Mouse (Mus musculus) spleen, adult 18-20 months (tissue): ENCODE data around the gene Tanc1.

ENCODE experiments used
- DNase-seq, 2 experiments: peaks; one replicate each; pipeline ENCODE4 v3.0.0; 2022; ENCODE audit warnings: mixed read lengths in 2 of 2

The Tanc1 gene

GRCm38 (mm10) chr2:59613474-59614019, 1.7 kb downstream of the Tanc1 start:
- no peak for DNase-seq

- DNase-seq, result no peak
Measured at GRCm38 (mm10) chr2:59616890-59617289, 5.0 kb downstream of the Tanc1 start.

- no peak for DNase-seq
Measured at GRCm38 (mm10) chr2:59618996-59619395, 7.2 kb downstream of the Tanc1 start.

- no peak for DNase-seq
Measured at GRCm38 (mm10) chr2:59620601-59621000, 8.8 kb downstream of the Tanc1 start.

- no peak for DNase-seq
Measured at GRCm38 (mm10) chr2:59622514-59623139, 10.8 kb downstream of the Tanc1 start.

- no peak for DNase-seq
Measured at GRCm38 (mm10) chr2:59623858-59624257, 12.0 kb downstream of the Tanc1 start.

GRCm38 (mm10) chr2:59625416-59625815, 13.6 kb downstream of the Tanc1 start:
- DNase-seq, result no peak

GRCm38 (mm10) chr2:59625927-59626326, 14.1 kb downstream of the Tanc1 start:
- no peak for DNase-seq

- no peak for DNase-seq
Measured at GRCm38 (mm10) chr2:59626422-59626821, 14.6 kb downstream of the Tanc1 start.

GRCm38 (mm10) chr2:59627502-59627901, 15.7 kb downstream of the Tanc1 start:
- DNase-seq, result no peak

GRCm38 (mm10) chr2:59628057-59628901, 16.4 kb downstream of the Tanc1 start:
- DNase-seq, result no peak

- DNase-seq, result no peak
Measured at GRCm38 (mm10) chr2:59629829-59630228, 18.0 kb downstream of the Tanc1 start.

GRCm38 (mm10) chr2:59631406-59631805, 19.6 kb downstream of the Tanc1 start:
- DNase-seq, result peak; percentile 28 to 52

- no peak for DNase-seq
Measured at GRCm38 (mm10) chr2:59633761-59634430, 22.1 kb downstream of the Tanc1 start.

- no peak for DNase-seq
Measured at GRCm38 (mm10) chr2:59637040-59637785, 25.4 kb downstream of the Tanc1 start.

- DNase-seq, result no peak
Measured at GRCm38 (mm10) chr2:59642722-59643121, 30.9 kb downstream of the Tanc1 start.

GRCm38 (mm10) chr2:59644816-59645215, 33.0 kb downstream of the Tanc1 start:
- no peak for DNase-seq

GRCm38 (mm10) chr2:59645515-59645914, 33.7 kb downstream of the Tanc1 start:
- no peak for DNase-seq

- no peak for DNase-seq
Measured at GRCm38 (mm10) chr2:59646740-59647390, 35.0 kb downstream of the Tanc1 start.

GRCm38 (mm10) chr2:59648444-59648843, 36.6 kb downstream of the Tanc1 start:
- DNase-seq, result no peak

- DNase-seq, result no peak
Measured at GRCm38 (mm10) chr2:59651801-59652200, 40.0 kb downstream of the Tanc1 start.

GRCm38 (mm10) chr2:59652702-59653101, 40.9 kb downstream of the Tanc1 start:
- DNase-seq, result no peak
